Mouse (Mus musculus): ENCODE results near the gene Dixdc1. TPM values are rescaled to one million over a fixed set of nuclear protein-coding genes. Genes with fewer than 3 reads are reported as not detected.

Gene Dixdc1
- polyA plus RNA-seq, 1 experiment from 2014 or later: 23.6 TPM

- no peak for ATAC-seq (ENCODE audit: low FRiP score, low read depth)
- Histone ChIP-seq H3K4me3 (no peak overlapping the region), H3K9ac (no peak overlapping the region), H3K36me3 (no peaks in the 10 kb centered on the region; the same call in 1 of the 2 replicates), H3K4me1 (no peaks in the 10 kb centered on the region), H3K4me2 (replicated peaks) (no peak overlapping the region), H3K27me3 (no peaks in the 10 kb centered on the region), H3K9me3 (no peaks in the 10 kb centered on the region), H3K27ac (no peak overlapping the region)
- 64% methylated on average over 6 of the region's 6 CpGs for WGBS
Observed at GRCm38 (mm10) chr9:50761520-50762243, 22.4 kb upstream of the Dixdc1 start.

- no peak overlapping the region for H3K4me3 ChIP-seq
- 40% methylated on average over 5 of the region's 5 CpGs for WGBS
- H3K4me2 ChIP-seq (replicated peaks): no peak overlapping the region
- H3K9me3 ChIP-seq: no peaks in the 10 kb centered on the region
- H3K4me1 ChIP-seq: peaks cover 9% of the 10 kb centered on the region
- H3K9ac ChIP-seq: no peak overlapping the region
- no peak for ATAC-seq (ENCODE audit: low FRiP score, low read depth)
- no peak overlapping the region for H3K27ac ChIP-seq
- H3K36me3 ChIP-seq: no peaks in the 10 kb centered on the region
- peaks cover 8% of the 10 kb centered on the region for H3K27me3 ChIP-seq
Observed at GRCm38 (mm10) chr9:50756711-50757110, 17.4 kb upstream of the Dixdc1 start.

- peaks cover 10% of the 10 kb centered on the region for H3K27me3 ChIP-seq
- 73% methylated on average over 7 of the region's 7 CpGs for WGBS
- H3K9ac ChIP-seq: no peak overlapping the region
- ATAC-seq (ENCODE audit: low FRiP score, low read depth): no peak
- H3K36me3 ChIP-seq: no peaks in the 10 kb centered on the region
- H3K4me3 ChIP-seq: peak overlapping the region; percentile 7
- no peaks in the 10 kb centered on the region for H3K9me3 ChIP-seq
- H3K4me2 ChIP-seq (replicated peaks): peak overlapping the region; percentile 19; the same call in 1 of the 2 replicates
- peaks cover 18% of the 10 kb centered on the region for H3K4me1 ChIP-seq
- H3K27ac ChIP-seq: no peak overlapping the region
Observed at GRCm38 (mm10) chr9:50753947-50754346, 14.6 kb upstream of the Dixdc1 start.

DNA sequence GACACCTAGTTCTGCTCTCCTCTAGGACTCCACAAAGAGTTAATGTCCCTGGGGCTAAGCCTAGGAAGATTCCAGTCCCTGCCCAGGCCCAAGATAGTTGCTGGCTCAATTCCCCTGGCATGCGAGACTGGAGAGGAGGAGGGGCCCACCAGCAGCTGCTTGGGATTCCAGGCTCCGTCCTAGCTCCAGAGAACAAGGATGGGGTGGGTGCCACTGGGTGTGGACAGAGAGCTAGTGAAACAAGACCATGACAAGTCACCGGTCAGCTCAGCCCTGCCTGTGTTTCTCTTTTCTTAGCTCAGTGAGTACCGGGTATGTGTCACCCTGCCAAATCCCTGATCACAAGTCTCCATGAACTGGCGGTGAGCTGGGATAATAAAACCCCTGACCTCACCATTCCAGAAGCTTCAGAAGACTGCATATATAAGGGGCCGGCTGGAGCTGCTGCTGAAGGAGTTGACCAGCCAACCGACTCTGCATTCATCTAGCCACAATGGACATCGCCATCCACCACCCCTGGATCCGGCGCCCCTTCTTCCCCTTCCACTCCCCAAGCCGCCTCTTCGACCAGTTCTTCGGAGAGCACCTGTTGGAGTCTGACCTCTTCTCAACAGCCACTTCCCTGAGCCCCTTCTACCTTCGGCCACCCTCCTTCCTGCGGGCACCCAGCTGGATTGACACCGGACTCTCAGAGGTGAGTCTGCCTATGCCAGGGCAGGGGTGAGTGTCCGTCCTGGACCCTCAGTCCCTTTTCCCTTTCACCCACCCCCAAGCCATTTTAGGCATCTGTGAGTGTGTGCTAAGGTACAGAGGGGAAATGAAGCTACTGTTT, 13.7 kb upstream of the Dixdc1 start:
- Histone ChIP-seq H3K4me1 (peaks cover 18% of the 10 kb centered on the region), H3K27me3 (peaks cover 10% of the 10 kb centered on the region), H3K9me3 (no peaks in the 10 kb centered on the region), H3K9ac (no peak overlapping the region), H3K27ac (0 out of 2 replicates have a peak overlapping the region, but pooled peaks have one; percentile 22), H3K4me2 (replicated peaks) (no peak overlapping the region), H3K4me3 (peak overlapping the region; percentile 7; the same call in 1 of the 2 replicates), H3K36me3 (no peaks in the 10 kb centered on the region)
- ATAC-seq (ENCODE audit: low FRiP score, low read depth): peak; percentile 72; the same call in 1 of the 2 replicates
- 64% methylated on average over 17 of the region's 17 CpGs for WGBS

GRCm38 (mm10) chr9:50752054-50752602, 12.8 kb upstream of the Dixdc1 start, which contains the start of gene Hspb2:
TSS of gene Hspb2 (minus strand) at chr9:50752354.
- peaks cover 10% of the 10 kb centered on the region for H3K27me3 ChIP-seq
- 0 out of 2 replicates have a peak within 1 kb of the TSS, but pooled peaks have one; percentile 22 for H3K27ac ChIP-seq
- H3K36me3 ChIP-seq: no peaks in the 10 kb centered on the region
- 65% methylated on average over 14 of the region's 14 CpGs for WGBS
- peak within 1 kb of the TSS; percentile 12; the same call in 1 of the 2 replicates for H3K4me3 ChIP-seq
- peak within 1 kb of the TSS; percentile 23 for H3K4me2 ChIP-seq (replicated peaks)
- no peaks in the 10 kb centered on the region for H3K9me3 ChIP-seq
- H3K4me1 ChIP-seq: peaks cover 18% of the 10 kb centered on the region
- 0 out of 2 replicates have a peak within 1 kb of the TSS, but pooled peaks have one; percentile 4 for H3K9ac ChIP-seq
- peak; percentile 86 for ATAC-seq (ENCODE audit: low FRiP score, low read depth)

GRCm38 (mm10) chr9:50751323-50751722, 12.0 kb upstream of the Dixdc1 start, which contains the start of gene Cryab:
TSS of gene Cryab (plus strand) at chr9:50751325.
- no peak for ATAC-seq (ENCODE audit: low FRiP score, low read depth)
- Histone ChIP-seq H3K9me3 (no peaks in the 10 kb centered on the region), H3K4me3 (peak within 1 kb of the TSS; percentile 12; the same call in 1 of the 2 replicates), H3K4me1 (peaks cover 23% of the 10 kb centered on the region), H3K27me3 (peaks cover 12% of the 10 kb centered on the region), H3K36me3 (no peaks in the 10 kb centered on the region), H3K27ac (0 out of 2 replicates have a peak within 1 kb of the TSS, but pooled peaks have one; percentile 7), H3K4me2 (replicated peaks) (peak within 1 kb of the TSS; percentile 23), H3K9ac (0 out of 2 replicates have a peak within 1 kb of the TSS, but pooled peaks have one; percentile 4)
- WGBS: 68% methylated on average over 22 of the region's 22 CpGs

- H3K4me2 ChIP-seq (replicated peaks): peak overlapping the region; percentile 23
- peaks cover 29% of the 10 kb centered on the region for H3K4me1 ChIP-seq
- no peaks in the 10 kb centered on the region for H3K36me3 ChIP-seq
- ATAC-seq (ENCODE audit: low FRiP score, low read depth): no peak
- no peak overlapping the region for H3K9ac ChIP-seq
- 80% methylated on average over 6 of the region's 6 CpGs for WGBS
- no peak overlapping the region for H3K4me3 ChIP-seq
- no peak overlapping the region for H3K27ac ChIP-seq
- no peaks in the 10 kb centered on the region for H3K9me3 ChIP-seq
- peaks cover 18% of the 10 kb centered on the region for H3K27me3 ChIP-seq
Observed at GRCm38 (mm10) chr9:50750706-50751105, 11.4 kb upstream of the Dixdc1 start.

DNA sequence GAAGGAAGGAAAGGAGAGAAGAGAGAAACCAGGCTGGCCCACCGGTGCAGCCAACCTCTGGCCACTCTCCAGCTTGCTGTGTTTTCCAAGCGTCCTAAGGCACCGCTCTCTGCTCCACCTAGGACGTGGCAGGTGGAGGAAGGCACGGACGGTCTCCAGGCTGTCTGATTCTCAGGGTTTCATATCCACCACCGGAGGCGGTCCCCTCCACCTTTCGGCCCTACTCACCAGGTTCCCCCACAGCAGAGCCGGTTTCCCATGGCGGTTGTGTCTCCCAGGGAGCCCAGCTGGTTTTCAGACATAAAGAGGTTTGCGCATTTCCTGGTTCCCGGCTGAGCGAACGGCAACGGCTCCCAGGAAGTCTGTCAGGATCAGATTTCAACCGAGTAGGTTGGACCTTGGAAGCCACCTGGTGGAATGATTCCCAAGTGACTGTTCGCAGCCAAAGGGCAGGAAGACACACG, 6.9 kb upstream of the Dixdc1 start, which contains the start of gene 2310030G06Rik:
TSS of gene 2310030G06Rik (minus strand) at position 323 of the 464 bp plus-strand sequence.
- H3K4me3 ChIP-seq: peak within 1 kb of the TSS; percentile 43
- peak within 1 kb of the TSS; percentile 69 for H3K4me2 ChIP-seq (replicated peaks)
- H3K4me1 ChIP-seq: peaks cover 16% of the 10 kb centered on the region
- ATAC-seq (ENCODE audit: low FRiP score, low read depth): no peak
- peaks cover 8% of the 10 kb centered on the region; the same call in 1 of the 2 replicates for H3K27me3 ChIP-seq
- 0% methylated on average over 19 of the region's 19 CpGs for WGBS
- no peaks in the 10 kb centered on the region for H3K36me3 ChIP-seq
- peak within 1 kb of the TSS; percentile 56 for H3K9ac ChIP-seq
- H3K9me3 ChIP-seq: no peaks in the 10 kb centered on the region
- H3K27ac ChIP-seq: no peak within 1 kb of the TSS

DNA sequence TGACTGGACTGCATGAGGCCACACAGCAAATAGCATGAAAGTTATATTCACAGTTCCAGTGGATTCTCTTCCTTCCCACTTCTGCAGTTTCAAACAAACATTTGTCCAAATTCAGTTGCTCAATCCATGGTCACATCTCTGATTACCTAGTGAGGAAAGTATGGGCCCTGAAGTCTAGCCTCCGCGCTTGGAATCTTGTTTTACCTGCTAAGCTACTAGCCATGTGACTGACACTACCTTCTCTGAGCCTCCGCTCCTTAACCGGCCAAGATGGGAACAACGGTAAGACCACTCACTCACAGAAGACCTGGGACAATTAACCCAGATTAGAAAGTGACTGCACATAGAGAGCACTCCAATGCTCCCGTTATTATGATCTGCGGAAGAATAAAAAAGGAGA, 6.5 kb upstream of the Dixdc1 start:
- peak overlapping the region; percentile 56; the same call in 1 of the 2 replicates for H3K9ac ChIP-seq
- H3K27me3 ChIP-seq: peaks cover 8% of the 10 kb centered on the region; the same call in 1 of the 2 replicates
- no peaks in the 10 kb centered on the region for H3K9me3 ChIP-seq
- ATAC-seq (ENCODE audit: low FRiP score, low read depth): no peak
- 9% methylated on average over 7 of the region's 7 CpGs for WGBS
- no peak overlapping the region for H3K27ac ChIP-seq
- peak overlapping the region; percentile 43 for H3K4me3 ChIP-seq
- no peaks in the 10 kb centered on the region for H3K36me3 ChIP-seq
- H3K4me1 ChIP-seq: peaks cover 14% of the 10 kb centered on the region
- H3K4me2 ChIP-seq (replicated peaks): peak overlapping the region; percentile 69

DNA sequence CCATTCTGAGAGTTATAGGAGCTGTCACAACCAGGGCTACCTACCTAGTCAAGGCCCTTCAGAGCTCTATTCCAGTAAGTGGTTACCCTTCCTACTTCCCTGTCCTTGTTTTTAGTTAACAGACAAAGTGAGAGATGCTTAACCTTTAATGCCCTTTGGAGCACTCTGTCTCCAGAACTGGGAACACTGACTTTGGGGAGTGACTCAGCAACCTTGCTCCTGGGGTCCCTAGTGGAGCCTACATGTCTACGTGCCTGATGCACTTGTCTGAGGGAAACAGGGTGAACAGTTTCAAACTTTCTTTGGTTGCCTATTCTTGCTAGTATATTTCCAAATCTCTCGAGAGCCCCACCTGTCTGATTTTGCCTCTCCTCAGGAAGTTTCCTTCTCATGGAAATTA, 3.4 kb upstream of the Dixdc1 start:
- no peak overlapping the region for H3K4me2 ChIP-seq (replicated peaks)
- H3K9me3 ChIP-seq: no peaks in the 10 kb centered on the region
- WGBS: 72% methylated on average over 2 of the region's 2 CpGs
- no peak overlapping the region for H3K9ac ChIP-seq
- peaks cover 17% of the 10 kb centered on the region for H3K4me1 ChIP-seq
- no peaks in the 10 kb centered on the region for H3K36me3 ChIP-seq
- H3K4me3 ChIP-seq: no peak overlapping the region
- ATAC-seq (ENCODE audit: low FRiP score, low read depth): no peak
- H3K27ac ChIP-seq: no peak overlapping the region
- peaks cover 8% of the 10 kb centered on the region; the same call in 1 of the 2 replicates for H3K27me3 ChIP-seq

DNA sequence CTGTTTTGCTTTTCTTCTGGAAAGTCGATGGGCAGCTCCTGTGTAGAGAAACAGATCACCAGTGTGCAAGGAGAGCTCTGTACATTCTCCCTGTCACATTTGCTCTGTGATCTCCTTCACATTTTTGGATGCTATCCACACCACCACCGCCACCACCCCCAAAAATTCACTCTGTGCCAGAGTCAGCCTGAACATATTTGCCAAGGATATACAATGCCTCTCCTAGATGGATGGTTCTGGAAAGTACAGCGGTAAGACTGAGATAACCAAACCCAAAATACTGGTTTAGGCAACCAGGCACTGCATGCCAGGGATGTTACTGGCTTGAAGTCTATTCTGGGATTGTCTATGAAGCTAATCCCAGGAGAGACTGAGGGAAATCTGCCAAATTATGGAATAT, 2.9 kb upstream of the Dixdc1 start:
- no peak for ATAC-seq (ENCODE audit: low FRiP score, low read depth)
- Histone ChIP-seq H3K9me3 (no peaks in the 10 kb centered on the region), H3K4me1 (peaks cover 17% of the 10 kb centered on the region), H3K36me3 (no peaks in the 10 kb centered on the region), H3K27ac (no peak overlapping the region), H3K9ac (no peak overlapping the region), H3K4me2 (replicated peaks) (no peak overlapping the region), H3K27me3 (peaks cover 8% of the 10 kb centered on the region; the same call in 1 of the 2 replicates), H3K4me3 (no peak overlapping the region)
- 90% methylated on average over 3 of the region's 3 CpGs for WGBS

Measured in limb, embryonic 13.5 days (tissue).